In the genomic region with DNA sequence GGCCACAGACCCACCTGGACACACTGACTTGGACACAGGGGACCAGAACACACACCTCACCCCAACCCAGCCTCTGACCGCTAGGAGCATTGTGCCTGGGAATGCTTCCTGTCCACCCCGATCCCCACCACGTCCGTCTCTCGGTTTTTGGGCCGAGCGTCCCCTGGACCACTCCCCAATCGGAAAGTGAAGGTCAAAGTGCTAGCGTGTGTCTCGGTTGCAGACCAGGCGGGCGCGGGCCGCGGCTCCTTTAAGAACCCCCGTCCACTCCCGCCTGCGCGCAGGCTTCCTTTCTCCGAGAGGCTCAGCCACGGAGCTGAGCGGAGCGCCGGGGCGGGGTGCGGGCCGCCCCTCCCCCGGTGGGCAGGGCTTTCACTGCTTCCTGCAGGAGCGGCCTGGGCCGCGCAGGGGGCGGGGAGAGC, we compare ENCODE assay signal across 1 mouse cellular context.
A peak's percentile ranks its signal among the peaks of the same experiment; 100 is the strongest.
TF ChIP-seq lines count a peak whose summit lies in the region.

No protein-coding gene starts in this region.

TF ChIP-seq in myocyte, 11 proteins besides CTCF, POLR2A, EP300 and RAD21:
- TF ChIP-seq SRF (IDR thresholded peaks at IDR 0.05; ENCODE audit: control insufficient read depth, insufficient read length, low read depth) = peak; percentile 3
- TF ChIP-seq MYOD1 (IDR thresholded peaks at IDR 0.05; ENCODE audit: control insufficient read depth in 1 of 3, insufficient read length in 2 of 3, low read depth in 2 of 3) = no peak
